Mouse (Mus musculus) E14TG2a.4 (cell line): ENCODE data around the gene Rbm14.

Experiments used
- CTCF ChIP-seq: conservative IDR thresholded peaks from 2 replicates; pipeline ENCODE4 v1.5.1; 2014; ENCODE audit warnings: low read length
- POU5F1 ChIP-seq: IDR thresholded peaks from 2 replicates; pipeline ENCODE4 v1.6.1; 2014; ENCODE audit warnings: low read length, borderline replicate concordance

- TF ChIP-seq CTCF (no peak), POU5F1 (no peak)
These were observed 15.5 kb downstream of the Rbm14 start for GRCm38 (mm10) chr19:4795929-4796328.
